Mouse (Mus musculus): ENCODE data around the gene Morc3. TPM values are rescaled to one million over a fixed set of nuclear protein-coding genes. Genes with fewer than 3 reads are reported as not detected.
A peak's percentile ranks its signal among the peaks of the same experiment; 100 is the strongest.

The Morc3 gene
- total RNA-seq, 2 experiments from 2014 or later = 30.9 to 37.9 TPM

DNA sequence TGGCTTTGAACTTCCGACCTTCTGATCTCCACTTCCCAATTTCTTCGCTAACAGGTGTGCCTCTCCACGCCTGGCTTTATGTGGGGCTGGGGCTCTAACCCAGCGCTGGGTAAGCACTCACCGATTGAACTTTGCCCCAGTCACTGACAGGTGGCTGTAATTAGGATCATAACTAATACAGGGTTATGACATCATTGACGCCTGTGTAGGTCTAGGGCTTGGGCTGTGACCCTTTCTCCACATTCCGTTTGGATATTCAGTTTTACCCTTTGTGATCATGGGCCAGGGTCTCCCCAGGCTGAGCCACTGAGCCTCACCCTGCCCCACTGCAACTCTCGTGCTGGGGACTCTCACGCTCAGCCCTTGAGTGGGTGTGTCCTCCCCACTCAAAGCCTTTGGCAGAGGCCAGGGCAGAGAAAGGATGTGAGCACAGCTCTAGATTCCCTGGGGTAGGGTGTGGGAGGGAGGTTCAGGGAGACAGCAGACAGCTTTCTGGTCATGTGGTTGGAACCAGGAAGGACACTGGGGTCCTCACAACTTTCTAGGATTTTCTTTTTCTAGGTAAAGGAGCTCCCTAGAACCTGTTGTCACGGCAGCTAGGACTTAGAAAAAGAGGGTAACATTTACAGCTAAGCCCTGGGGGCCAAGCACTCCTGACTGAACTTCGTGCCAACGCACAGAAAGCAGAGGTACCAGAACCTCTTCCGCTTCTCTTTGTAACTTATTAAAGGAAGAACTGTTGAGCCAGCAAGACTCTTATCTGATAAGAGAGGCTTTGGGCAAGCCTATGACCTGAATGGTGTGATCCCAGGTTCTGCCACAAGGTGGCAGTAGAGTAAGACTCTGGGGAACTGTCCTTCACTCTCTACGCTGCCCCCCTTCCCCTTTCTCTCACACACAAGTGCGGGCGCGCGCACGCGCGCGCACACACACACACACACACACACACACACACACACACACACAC lies 86.1 kb downstream of the Morc3 start:
- DNase-seq (ENCODE audit: low spot score in 2 of 2) = peak; percentile 70 to 89

DNA sequence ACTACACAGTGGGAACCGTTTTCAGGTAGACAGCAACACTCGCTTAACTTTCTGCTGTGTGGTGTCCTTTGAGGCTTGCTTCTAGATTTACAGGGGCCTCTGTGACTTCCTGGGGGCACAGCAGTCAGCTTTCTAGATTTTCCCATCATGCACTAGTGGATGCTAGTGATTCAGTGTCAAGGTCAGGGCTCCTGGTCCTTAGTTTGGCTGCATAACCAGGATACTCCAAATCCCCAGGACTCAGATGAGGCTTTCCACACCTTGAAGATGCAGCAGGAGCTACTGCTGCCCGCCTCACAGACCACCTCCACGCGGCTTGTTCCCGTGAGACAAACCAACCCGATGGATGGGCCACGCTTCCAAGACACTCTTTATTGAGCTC lies 86.7 kb downstream of the Morc3 start:
- no peak for DNase-seq (ENCODE audit: low spot score in 2 of 2)

DNA sequence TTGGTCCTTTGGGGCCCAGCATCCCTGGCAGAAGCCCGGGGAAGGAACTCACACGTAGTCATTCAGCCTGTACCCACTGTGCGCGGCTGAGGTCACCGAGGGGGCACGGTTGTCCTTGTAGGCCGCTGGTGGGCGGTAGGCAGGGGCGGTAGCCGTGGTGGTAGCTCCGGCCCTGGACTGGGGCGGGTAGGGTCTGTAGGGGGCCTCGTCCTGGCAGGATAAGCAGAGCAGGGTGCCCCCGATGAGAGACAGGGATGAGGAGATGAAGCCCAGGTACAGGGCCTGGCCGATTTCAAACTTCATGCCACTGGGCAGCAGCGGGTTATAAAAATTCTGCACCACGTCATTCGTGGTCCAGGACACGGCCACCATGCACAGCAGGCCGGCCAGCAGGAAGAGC lies 87.3 kb downstream of the Morc3 start:
- no peak for DNase-seq (ENCODE audit: low spot score in 2 of 2)

DNA sequence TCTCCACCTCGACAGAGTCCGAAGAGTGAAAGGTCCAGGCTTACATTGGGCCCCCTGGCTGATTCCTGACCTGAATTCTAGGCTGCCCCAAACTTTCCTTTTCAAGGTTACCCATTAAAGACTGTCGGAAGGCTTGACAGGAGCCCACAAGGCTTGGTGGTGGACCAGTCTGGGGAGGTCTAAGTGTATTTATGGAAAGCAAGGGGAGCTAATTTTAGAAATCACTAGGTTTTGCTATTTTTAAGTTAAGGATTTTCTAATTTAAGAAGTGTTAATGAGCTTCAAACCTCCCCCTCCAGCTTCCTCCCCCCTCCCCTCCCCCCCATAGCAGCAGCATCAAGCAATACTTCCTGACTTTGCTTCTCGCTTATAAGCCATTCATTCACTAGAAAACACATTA lies 88.8 kb downstream of the Morc3 start:
- DNase-seq (ENCODE audit: low spot score in 2 of 2) = no peak

DNA sequence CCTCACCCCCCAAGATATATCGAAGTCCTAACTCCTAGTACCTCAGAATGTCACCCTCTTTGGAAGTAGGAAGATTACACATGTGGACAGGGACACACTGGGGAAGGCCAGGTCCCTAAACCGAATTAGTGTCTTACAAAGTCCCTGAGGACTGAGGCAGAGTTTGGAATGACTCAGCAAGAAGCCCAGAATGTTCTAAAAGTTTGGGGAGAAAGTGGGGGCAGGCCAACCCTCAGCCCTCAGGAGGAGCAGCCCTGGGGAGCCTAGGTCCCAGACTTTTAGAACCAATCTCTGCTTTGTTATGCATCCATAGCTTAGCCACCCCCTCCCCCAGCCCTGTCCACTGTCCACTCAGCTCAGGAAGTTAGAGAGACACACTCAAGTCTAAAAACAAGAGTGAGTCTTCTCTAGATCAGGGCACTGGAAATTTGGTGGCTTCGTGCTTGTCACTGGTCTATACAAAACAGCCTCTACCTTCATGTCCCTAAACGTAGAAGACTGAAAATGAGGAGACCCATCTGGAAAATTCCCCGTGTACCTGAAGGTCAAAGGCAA lies 91.0 kb downstream of the Morc3 start:
- no peak for DNase-seq (ENCODE audit: low spot score in 2 of 2)

DNA sequence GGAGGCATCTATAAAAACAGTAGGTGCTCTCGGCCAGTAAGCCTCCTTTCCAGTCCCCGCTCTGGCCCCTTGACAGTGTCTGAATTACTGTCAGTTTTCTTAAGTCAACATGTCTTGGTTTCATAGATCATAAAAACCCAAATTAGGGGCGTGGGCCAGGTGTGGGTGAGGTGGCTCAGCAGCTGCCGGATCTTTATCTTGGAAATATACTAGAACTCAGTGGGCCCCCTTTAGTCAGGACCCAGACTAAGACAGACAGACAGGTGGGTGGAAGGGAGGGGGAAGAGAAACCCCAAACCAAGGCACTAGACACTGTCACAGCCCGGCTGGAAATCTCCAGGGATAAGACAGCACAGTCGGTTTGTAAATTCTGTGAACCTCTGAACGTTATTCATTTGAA lies 91.9 kb downstream of the Morc3 start:
- no peak for DNase-seq (ENCODE audit: low spot score in 2 of 2)

Other genes with a start within 250 kb of the Morc3 start
- 10 to 100 TPM in 1 of 2 experiments, 1 to 10 TPM in 1; 8.6 to 10.8 TPM for gene Setd4, start 228.1 kb upstream of the Morc3 start, total RNA-seq (2021)
- 10 to 100 TPM; 78.0 to 81.9 TPM for gene Cbr1, start 226.3 kb upstream of the Morc3 start, total RNA-seq (2021)
- gene Gm5678, start 204.0 kb upstream of the Morc3 start, total RNA-seq (2021) = 1 to 10 TPM; 3.8 to 4.4 TPM
- 10 to 100 TPM; 16.2 to 18.5 TPM for gene Cbr3, start 148.9 kb upstream of the Morc3 start, total RNA-seq (2021)
- 10 to 100 TPM; 90.5 to 95.7 TPM for gene Dop1b, start 120.2 kb upstream of the Morc3 start, total RNA-seq (2021)
- under 1 TPM; 0.64 to 0.89 TPM for gene Chaf1b, start 51.8 kb downstream of the Morc3 start, total RNA-seq (2021)
- gene Cldn14, start 176.7 kb downstream of the Morc3 start, total RNA-seq (2021) = 1 to 10 TPM in 1 of 2 experiments, under 1 TPM in 1; 0.58 to 1.1 TPM